Mouse (Mus musculus): ENCODE results near the gene Cspg4.

DNA sequence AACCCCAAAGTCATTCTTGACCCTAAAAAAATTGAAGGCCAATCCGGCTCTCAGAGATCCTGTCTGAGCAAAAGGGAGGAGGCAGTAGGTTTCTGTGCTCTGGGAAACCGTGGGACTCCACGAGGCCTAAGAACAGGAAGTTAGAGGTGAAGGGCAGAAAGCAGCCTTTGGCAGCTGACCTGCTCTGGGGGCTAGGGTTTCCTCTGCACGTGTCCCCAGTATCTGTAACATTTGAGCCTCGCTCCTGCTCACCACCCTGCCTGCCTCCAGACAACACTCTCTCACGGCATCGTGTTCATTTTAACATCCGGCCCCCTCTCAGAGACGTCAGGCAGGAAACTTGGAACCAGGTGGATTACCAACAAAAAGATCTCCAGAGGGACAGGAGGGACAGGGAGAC lies 35.7 kb downstream of the Cspg4 start:
- TF ChIP-seq CTCF (conservative IDR thresholded peaks at IDR 0.05; ENCODE audit: low read length) (no peak), NANOG (IDR thresholded peaks at IDR 0.05; ENCODE audit: borderline replicate concordance, low read length) (no peak), POU5F1 (IDR thresholded peaks at IDR 0.05; ENCODE audit: borderline replicate concordance, low read length) (no peak)
